Mouse (Mus musculus) layer of hippocampus, adult 9-10 months (tissue): ENCODE data around the gene Urb2.

Source experiments
- DNase-seq: peaks from one replicate; pipeline ENCODE4 v3.0.0; 2022; ENCODE audit warnings: low spot score

Gene Urb2

GRCm38 (mm10) chr8:124077998-124078397 is 56.7 kb downstream of the Urb2 start:
- no peak for DNase-seq

GRCm38 (mm10) chr8:124078969-124079368 is 57.7 kb downstream of the Urb2 start:
- no peak for DNase-seq

- no peak for DNase-seq
Observed at GRCm38 (mm10) chr8:124080467-124081326, 59.4 kb downstream of the Urb2 start.

- no peak for DNase-seq
Observed at GRCm38 (mm10) chr8:124082616-124083015, 61.3 kb downstream of the Urb2 start.

- DNase-seq = no peak
Observed at GRCm38 (mm10) chr8:124083611-124084010, 62.3 kb downstream of the Urb2 start.

GRCm38 (mm10) chr8:124085668-124086067 is 64.4 kb downstream of the Urb2 start:
- no peak for DNase-seq

GRCm38 (mm10) chr8:124088092-124088613 is 66.8 kb downstream of the Urb2 start:
- no peak for DNase-seq

GRCm38 (mm10) chr8:124089016-124089415 is 67.7 kb downstream of the Urb2 start:
- DNase-seq = no peak

- DNase-seq = no peak
Observed at GRCm38 (mm10) chr8:124090473-124090872, 69.2 kb downstream of the Urb2 start.
